ENCODE assay signal across 19 mouse cellular contexts in genomic region chr14:27384143-27384542, GRCm38 (mm10). TPM values are rescaled to one million over a fixed set of nuclear protein-coding genes. Genes with fewer than 3 reads are reported as not detected.
DNase-seq lines count a peak whose midpoint lies in the region; TF ChIP-seq lines count a peak whose summit lies in the region.
"Had no signal": no experiment of that assay in that cellular context is flagged by ENCODE, and none has a peak within 500 bp of the region (broad histone marks: within the 10 kb centered on the region; RNA-seq: fewer than 3 reads in every experiment).

No protein-coding gene starts in this region.

- no peak for TF ChIP-seq POLR2A in thymus, adult 2 months (IDR thresholded peaks at IDR 0.05; ENCODE audit: control insufficient read depth, extremely low read depth, insufficient read depth, low read length, poor library complexity)

- H3K36me3 ChIP-seq in thymus, adult 2 months (ENCODE audit: control insufficient read depth, insufficient read depth, low read length): no peaks in the 10 kb centered on the region
- H3K36me3 ChIP-seq: embryonic facial prominence, embryonic 12.5 days; forebrain, embryonic 12.5 days; hindbrain, embryonic 15.5 days; midbrain, embryonic 15.5 days had no signal

- H3K27me3 ChIP-seq in thymus, adult 2 months (ENCODE audit: control insufficient read depth, insufficient read depth, low read length): no peaks in the 10 kb centered on the region
- H3K27me3 ChIP-seq: embryonic facial prominence, embryonic 12.5 days; forebrain, embryonic 12.5 days; hindbrain, embryonic 15.5 days; midbrain, embryonic 15.5 days had no signal

- H3K4me3 ChIP-seq in thymus, adult 2 months (ENCODE audit: control insufficient read depth, insufficient read depth, low read length): no peak overlapping the region
- H3K4me3 ChIP-seq: embryonic facial prominence, embryonic 12.5 days; forebrain, embryonic 12.5 days; hindbrain, embryonic 15.5 days; layer of hippocampus, adult 2 months; midbrain, embryonic 15.5 days had no signal

- WGBS in thymus, adult 2 months: 55% methylated on average over 4 of the region's 4 CpGs

- no peak for TF ChIP-seq CTCF in thymus, adult 2 months (IDR thresholded peaks at IDR 0.05; ENCODE audit: borderline replicate concordance, control insufficient read depth, extremely low read depth, insufficient read depth, low read length, poor library complexity)

- peak; percentile 35 for DNase-seq in thymus, postnatal 25 days
- DNase-seq in thymus, adult 2 months: no peak
- peak; percentile 54 to 58 for DNase-seq in CD8-positive naive resting alpha-beta T cell, adult 2 months (ENCODE audit: low read depth in 2 of 2, low spot score in 2 of 2)
- DNase-seq in naive thymus-derived CD4-positive, alpha-beta T cell, adult 2 months (ENCODE audit: low read depth): peak; percentile 75
- no peak for DNase-seq in lung, postnatal 10 days
- no peak for DNase-seq in adrenal gland, adult 18-20 months (ENCODE audit: low spot score in 2 of 2)
- DNase-seq in urinary bladder, postnatal 10 days (ENCODE audit: low spot score): no peak
- DNase-seq: adrenal gland, postnatal 25 days; cerebellum, postnatal 14 days; kidney, adult 9 months; kidney, postnatal 25 days; right cerebral cortex, adult 18-20 months; right cerebral cortex, postnatal 4 days had no signal

- H3K27ac ChIP-seq in thymus, adult 2 months (ENCODE audit: control insufficient read depth, insufficient read depth, low read length): no peak overlapping the region
- H3K27ac ChIP-seq: embryonic facial prominence, embryonic 12.5 days; forebrain, embryonic 12.5 days; hindbrain, embryonic 15.5 days; layer of hippocampus, adult 2 months; macrophage; midbrain, embryonic 15.5 days had no signal

- H3K4me1 ChIP-seq in thymus, adult 2 months (replicated peaks; ENCODE audit: control insufficient read depth, insufficient read depth, low read length): peaks cover 12% of the 10 kb centered on the region
- H3K4me1 ChIP-seq: embryonic facial prominence, embryonic 12.5 days; forebrain, embryonic 12.5 days; hindbrain, embryonic 15.5 days; midbrain, embryonic 15.5 days had no signal

RNA-seq across cellular contexts. Expression of gene Fam208a, which starts 44.5 kb away (rescaled TPM):
- polyA plus RNA-seq in thymus, adult 2 months (2012; rRNA removed): 8.9 and 11.5 TPM in 2 replicates
- 10 to 100 TPM; 16.8 to 17.1 TPM for total RNA-seq in adrenal gland, adult 18-20 months (2021)

Comparison
In these comparisons a context has a peak if more than half of its experiments do, and no peak if none do; other contexts are left out.
1. DNase-seq: peak in thymus, postnatal 25 days (single experiment), CD8-positive naive resting alpha-beta T cell, adult 2 months (2 of 2) and naive thymus-derived CD4-positive, alpha-beta T cell, adult 2 months (single experiment); none in thymus, adult 2 months (single experiment), lung, postnatal 10 days (single experiment), adrenal gland, adult 18-20 months (0 of 2) and urinary bladder, postnatal 10 days (single experiment).